Mouse (Mus musculus): ENCODE results near the gene Card19. TPM values are rescaled to one million over a fixed set of nuclear protein-coding genes. Genes with fewer than 3 reads are reported as not detected.

Card19 gene
- polyA plus RNA-seq, 1 experiment from 2014 or later = 23.1 TPM

GRCm38 (mm10) chr13:49190876-49191672 lies 24.8 kb downstream of the Card19 start:
- Histone ChIP-seq H3K9ac (replicated peaks) (no peak overlapping the region), H3K9me3 (no peaks in the 10 kb centered on the region), H3K27me3 (no peaks in the 10 kb centered on the region), H3K27ac (replicated peaks) (no peak overlapping the region), H3K4me1 (peaks cover 21% of the 10 kb centered on the region), H3K36me3 (no peaks in the 10 kb centered on the region), H3K4me2 (replicated peaks) (no peak overlapping the region), H3K4me3 (no peak overlapping the region)
- 79% methylated on average over 7 of the region's 7 CpGs for WGBS
- no peak for ATAC-seq (replicated peaks)

- no peak overlapping the region for H3K4me2 ChIP-seq (replicated peaks)
- H3K9ac ChIP-seq (replicated peaks) = no peak overlapping the region
- no peaks in the 10 kb centered on the region for H3K27me3 ChIP-seq
- no peaks in the 10 kb centered on the region for H3K9me3 ChIP-seq
- WGBS = 87% methylated on average over 12 of the region's 12 CpGs
- H3K27ac ChIP-seq (replicated peaks) = no peak overlapping the region
- peaks cover 21% of the 10 kb centered on the region for H3K4me1 ChIP-seq
- H3K4me3 ChIP-seq = no peak overlapping the region
- no peak for ATAC-seq (replicated peaks)
- H3K36me3 ChIP-seq = no peaks in the 10 kb centered on the region
Observed at GRCm38 (mm10) chr13:49189970-49190870, 25.6 kb downstream of the Card19 start.

- Histone ChIP-seq H3K9me3 (no peaks in the 10 kb centered on the region), H3K36me3 (no peaks in the 10 kb centered on the region), H3K9ac (replicated peaks) (no peak overlapping the region), H3K4me1 (peaks cover 21% of the 10 kb centered on the region), H3K4me3 (no peak overlapping the region), H3K27me3 (no peaks in the 10 kb centered on the region), H3K4me2 (replicated peaks) (no peak overlapping the region), H3K27ac (replicated peaks) (no peak overlapping the region)
- WGBS = 44% methylated on average over 2 of the region's 2 CpGs
- no peak for ATAC-seq (replicated peaks)
Observed at GRCm38 (mm10) chr13:49188966-49189360, 26.9 kb downstream of the Card19 start.

- Histone ChIP-seq H3K4me2 (replicated peaks) (peak overlapping the region; percentile 100), H3K4me1 (peaks cover 21% of the 10 kb centered on the region), H3K36me3 (no peaks in the 10 kb centered on the region), H3K4me3 (peak overlapping the region; percentile 81), H3K9me3 (no peaks in the 10 kb centered on the region), H3K27ac (replicated peaks) (no peak overlapping the region), H3K9ac (replicated peaks) (peak overlapping the region; percentile 65), H3K27me3 (no peaks in the 10 kb centered on the region)
- WGBS = 23% methylated on average over 15 of the region's 15 CpGs
- ATAC-seq (replicated peaks) = peak; percentile 28
Observed at GRCm38 (mm10) chr13:49188219-49188965, 27.4 kb downstream of the Card19 start.

GRCm38 (mm10) chr13:49187288-49188218 lies 28.3 kb downstream of the Card19 start, which contains the start of gene Ninj1:
Gene Ninj1, plus strand, starts transcription at chr13:49187485.
- no peaks in the 10 kb centered on the region for H3K36me3 ChIP-seq
- WGBS = under 1% methylated on average over 73 of the region's 87 CpGs
- peak within 1 kb of the TSS; percentile 100 for H3K4me2 ChIP-seq (replicated peaks)
- H3K9ac ChIP-seq (replicated peaks) = peak within 1 kb of the TSS; percentile 65
- peak within 1 kb of the TSS; percentile 81 for H3K4me3 ChIP-seq
- H3K27ac ChIP-seq (replicated peaks) = peak within 1 kb of the TSS; percentile 41; the same call in 1 of the 2 replicates
- no peaks in the 10 kb centered on the region for H3K27me3 ChIP-seq
- H3K9me3 ChIP-seq = no peaks in the 10 kb centered on the region
- peaks cover 21% of the 10 kb centered on the region for H3K4me1 ChIP-seq
- peak; percentile 95 for ATAC-seq (replicated peaks)

GRCm38 (mm10) chr13:49186798-49187287 lies 29.0 kb downstream of the Card19 start:
- no peaks in the 10 kb centered on the region for H3K36me3 ChIP-seq
- H3K4me3 ChIP-seq = peak overlapping the region; percentile 81
- H3K4me1 ChIP-seq = peaks cover 21% of the 10 kb centered on the region
- H3K4me2 ChIP-seq (replicated peaks) = peak overlapping the region; percentile 100
- peak overlapping the region; percentile 65 for H3K9ac ChIP-seq (replicated peaks)
- H3K27me3 ChIP-seq = no peaks in the 10 kb centered on the region
- no peaks in the 10 kb centered on the region for H3K9me3 ChIP-seq
- peak overlapping the region; percentile 25; the same call in 1 of the 2 replicates for H3K27ac ChIP-seq (replicated peaks)
- peak; percentile 12 for ATAC-seq (replicated peaks)
- 15% methylated on average over 11 of the region's 11 CpGs for WGBS

- Histone ChIP-seq H3K36me3 (no peaks in the 10 kb centered on the region), H3K9me3 (no peaks in the 10 kb centered on the region), H3K27ac (replicated peaks) (no peak overlapping the region), H3K4me3 (no peak overlapping the region), H3K27me3 (no peaks in the 10 kb centered on the region), H3K4me2 (replicated peaks) (no peak overlapping the region), H3K9ac (replicated peaks) (no peak overlapping the region), H3K4me1 (peaks cover 29% of the 10 kb centered on the region)
- 55% methylated on average over 5 of the region's 5 CpGs for WGBS
- no peak for ATAC-seq (replicated peaks)
Observed at GRCm38 (mm10) chr13:49183646-49184045, 32.2 kb downstream of the Card19 start.

GRCm38 (mm10) chr13:49183161-49183560 lies 32.7 kb downstream of the Card19 start:
- H3K27ac ChIP-seq (replicated peaks) = no peak overlapping the region
- H3K4me1 ChIP-seq = peaks cover 29% of the 10 kb centered on the region
- no peaks in the 10 kb centered on the region for H3K9me3 ChIP-seq
- 58% methylated on average over 5 of the region's 5 CpGs for WGBS
- H3K36me3 ChIP-seq = no peaks in the 10 kb centered on the region
- H3K4me2 ChIP-seq (replicated peaks) = no peak overlapping the region
- ATAC-seq (replicated peaks) = no peak
- no peaks in the 10 kb centered on the region for H3K27me3 ChIP-seq
- H3K9ac ChIP-seq (replicated peaks) = no peak overlapping the region
- H3K4me3 ChIP-seq = no peak overlapping the region

- H3K9ac ChIP-seq (replicated peaks) = no peak overlapping the region
- H3K4me1 ChIP-seq = peaks cover 16% of the 10 kb centered on the region
- no peak overlapping the region for H3K27ac ChIP-seq (replicated peaks)
- no peaks in the 10 kb centered on the region for H3K27me3 ChIP-seq
- no peak overlapping the region for H3K4me3 ChIP-seq
- 82% methylated on average over 3 of the region's 3 CpGs for WGBS
- no peaks in the 10 kb centered on the region for H3K9me3 ChIP-seq
- ATAC-seq (replicated peaks) = no peak
- no peaks in the 10 kb centered on the region for H3K36me3 ChIP-seq
- no peak overlapping the region for H3K4me2 ChIP-seq (replicated peaks)
Observed at GRCm38 (mm10) chr13:49181411-49181984, 34.3 kb downstream of the Card19 start.

GRCm38 (mm10) chr13:49180691-49181090 lies 35.1 kb downstream of the Card19 start:
- no peak for ATAC-seq (replicated peaks)
- Histone ChIP-seq H3K27me3 (no peaks in the 10 kb centered on the region), H3K9ac (replicated peaks) (no peak overlapping the region), H3K4me1 (peaks cover 15% of the 10 kb centered on the region), H3K36me3 (no peaks in the 10 kb centered on the region), H3K4me2 (replicated peaks) (no peak overlapping the region), H3K9me3 (no peaks in the 10 kb centered on the region), H3K4me3 (no peak overlapping the region), H3K27ac (replicated peaks) (no peak overlapping the region)
- 65% methylated on average over 1 of the region's 1 CpGs for WGBS
